Mouse (Mus musculus) forebrain, postnatal 0 days (tissue): ENCODE data around the gene Trpv4. TPM values are rescaled to one million over a fixed set of nuclear protein-coding genes. Genes with fewer than 3 reads are reported as not detected.

ENCODE experiments used
- ATAC-seq: fragments of 200-750 bp; cut with Nextera tagmentation; 2 replicates; pipeline ENCODE4 v1.8.0; 2017; ENCODE audit warnings: mild to moderate bottlenecking, moderate library complexity
- DNase-seq: peaks from one replicate; pipeline ENCODE4 v3.0.0-alpha.2; 2015
- H3K27ac ChIP-seq: fragments of 300-500 bp; sonication (generic); 2 replicates; pipeline ENCODE4 v1.5.1; 2014; ENCODE audit warnings: low read depth, mild to moderate bottlenecking, antibody characterized with exemption, low read length, moderate library complexity, mixed read lengths
- H3K27me3 ChIP-seq: fragments of 300-500 bp; sonication (generic); 2 replicates; pipeline ENCODE4 v1.6.1; 2014; ENCODE audit warnings: mild to moderate bottlenecking, low read length, mixed read lengths; ENCODE audit not compliant: insufficient read depth
- H3K36me3 ChIP-seq: fragments of 300-500 bp; sonication (generic); 2 replicates; pipeline ENCODE4 v1.6.1; 2014; ENCODE audit warnings: mild to moderate bottlenecking, moderate library complexity; ENCODE audit not compliant: insufficient read depth
- H3K4me1 ChIP-seq: fragments of 300-500 bp; sonication (generic); 2 replicates; pipeline ENCODE4 v1.6.1; 2014; ENCODE audit warnings: antibody characterized with exemption; ENCODE audit not compliant: insufficient read depth
- H3K4me2 ChIP-seq: fragments of 300-500 bp; sonication (generic); 2 replicates; pipeline ENCODE4 v1.6.1; 2014; ENCODE audit warnings: low read depth, mild to moderate bottlenecking, moderate library complexity
- H3K4me3 ChIP-seq: fragments of 300-500 bp; sonication (generic); 2 replicates; pipeline ENCODE4 v1.5.1; 2014; ENCODE audit warnings: low read depth, low read length, mixed read lengths
- H3K9ac ChIP-seq: fragments of 300-500 bp; sonication (generic); 2 replicates; pipeline ENCODE4 v1.6.1; 2014; ENCODE audit warnings: mild to moderate bottlenecking
- H3K9me3 ChIP-seq: fragments of 300-500 bp; sonication (generic); 2 replicates; pipeline ENCODE4 v1.6.1; 2016; ENCODE audit warnings: low read length
- CTCF ChIP-seq: sonication (generic); IDR thresholded peaks from 2 replicates; pipeline ENCODE4 v1.5.1; 2016; ENCODE audit warnings: antibody characterized with exemption, control low read depth, low read depth
- WGBS: fragments of 180-500 bp; shearing (Covaris S2); extraction: QIAGEN DNeasy Blood & Tissue Kit; methylation state at CpG from one replicate; pipeline ENCODE4 v1.1.7; 2014; 5-methylcytosine and 5-hydroxymethylcytosine counted together
- polyA plus RNA-seq: library from polyadenylated mRNA; unstranded; fragments of >200 nt; fragmentation: Nextera tagmentation; extraction: Ambion mirVana; gene quantifications from 2 replicates; pipeline ENCODE4 v1.2.1, GENCODE M21; 2015
- total RNA-seq: library from RNA; depleted of rRNA; stranded (reverse); fragments of >200 nt; gene quantifications from 2 replicates; pipeline ENCODE4 v1.2.3, GENCODE M21; 2014

Trpv4 gene
- total and polyA plus RNA-seq, 2 experiments from 2014 or later: 0.81 to 2.4 TPM

DNA sequence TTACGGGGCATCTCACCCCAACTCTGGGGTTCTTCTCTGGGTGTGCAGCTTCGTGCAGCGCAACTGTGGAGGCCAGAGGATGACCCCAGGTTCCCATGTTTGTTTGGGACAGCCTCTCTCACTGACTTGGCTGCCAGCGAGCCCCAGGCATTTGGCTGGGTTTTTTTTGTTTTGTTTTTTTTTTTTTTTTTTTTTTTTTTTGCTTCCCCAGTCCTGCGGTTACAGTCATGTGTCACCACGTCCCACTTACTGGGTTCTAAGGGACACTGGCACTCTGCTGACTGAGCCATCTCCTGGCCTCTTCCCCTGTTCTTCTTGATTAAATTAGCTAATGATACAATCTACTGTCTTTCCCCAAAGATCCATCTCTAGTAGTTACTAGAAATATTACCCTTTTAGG, 60.6 kb downstream of the Trpv4 start:
- Histone ChIP-seq H3K4me3 (no peak overlapping the region), H3K9me3 (no peaks in the 10 kb centered on the region), H3K4me2 (no peak overlapping the region), H3K27ac (no peak overlapping the region), H3K9ac (no peak overlapping the region), H3K4me1 (peaks cover 8% of the 10 kb centered on the region; the same call in 1 of the 2 replicates), H3K36me3 (no peaks in the 10 kb centered on the region), H3K27me3 (peaks cover 5% of the 10 kb centered on the region; the same call in 1 of the 2 replicates)
- WGBS: 49% methylated on average over 6 of the region's 6 CpGs
- ATAC-seq: no peak
- no peak for TF ChIP-seq CTCF
- DNase-seq: no peak

- Histone ChIP-seq H3K4me2 (no peak overlapping the region), H3K9me3 (no peaks in the 10 kb centered on the region), H3K27me3 (peaks cover 5% of the 10 kb centered on the region; the same call in 1 of the 2 replicates), H3K4me3 (no peak overlapping the region), H3K36me3 (no peaks in the 10 kb centered on the region), H3K4me1 (peaks cover 8% of the 10 kb centered on the region), H3K9ac (no peak overlapping the region), H3K27ac (no peak overlapping the region)
- WGBS: 39% methylated on average over 8 of the region's 8 CpGs
- ATAC-seq (no peak), DNase-seq (no peak)
- no peak for TF ChIP-seq CTCF
Measured at GRCm38 (mm10) chr5:114597222-114597621, 61.0 kb downstream of the Trpv4 start.

GRCm38 (mm10) chr5:114596604-114597003, 61.6 kb downstream of the Trpv4 start:
- DNase-seq (no peak), ATAC-seq (0 out of 2 replicates have a peak, but pooled peaks have one; percentile 16)
- Histone ChIP-seq H3K4me1 (peaks cover 8% of the 10 kb centered on the region), H3K27ac (no peak overlapping the region), H3K27me3 (peaks cover 5% of the 10 kb centered on the region; the same call in 1 of the 2 replicates), H3K9ac (no peak overlapping the region), H3K4me2 (no peak overlapping the region), H3K9me3 (no peaks in the 10 kb centered on the region), H3K36me3 (no peaks in the 10 kb centered on the region), H3K4me3 (no peak overlapping the region)
- 42% methylated on average over 10 of the region's 10 CpGs for WGBS
- TF ChIP-seq CTCF: no peak

- no peaks in the 10 kb centered on the region for H3K9me3 ChIP-seq
- peaks cover 5% of the 10 kb centered on the region; the same call in 1 of the 2 replicates for H3K27me3 ChIP-seq
- peaks cover 8% of the 10 kb centered on the region for H3K4me1 ChIP-seq
- H3K4me3 ChIP-seq: no peak overlapping the region
- ATAC-seq (no peak), DNase-seq (no peak)
- no peak overlapping the region for H3K27ac ChIP-seq
- H3K9ac ChIP-seq: no peak overlapping the region
- WGBS: 85% methylated on average over 15 of the region's 15 CpGs
- H3K4me2 ChIP-seq: no peak overlapping the region
- no peaks in the 10 kb centered on the region for H3K36me3 ChIP-seq
- TF ChIP-seq CTCF: no peak
Measured at GRCm38 (mm10) chr5:114594741-114595241, 63.4 kb downstream of the Trpv4 start.

DNA sequence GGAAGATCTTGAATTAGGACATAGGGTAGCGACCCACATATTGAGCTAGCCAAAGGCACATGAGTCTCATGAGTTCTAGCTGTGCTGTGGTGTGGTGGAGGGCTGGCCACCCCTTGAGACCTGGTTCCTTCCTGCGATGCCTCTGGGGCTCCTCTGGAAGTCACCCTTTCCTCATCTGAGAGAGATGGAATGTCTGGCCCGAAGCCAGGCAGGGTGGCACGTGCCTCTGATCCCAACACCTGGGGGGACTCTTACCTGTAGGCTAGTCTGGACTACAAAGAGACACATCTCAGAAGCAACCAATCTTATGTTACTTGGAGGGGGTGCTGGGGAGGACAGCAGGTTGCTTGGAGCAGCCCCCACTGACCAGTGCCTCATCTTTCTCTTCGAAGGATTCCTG, 64.3 kb downstream of the Trpv4 start:
- no peak overlapping the region for H3K9ac ChIP-seq
- H3K36me3 ChIP-seq: no peaks in the 10 kb centered on the region
- no peak for ATAC-seq
- no peak overlapping the region for H3K4me2 ChIP-seq
- DNase-seq: no peak
- H3K9me3 ChIP-seq: no peaks in the 10 kb centered on the region
- no peak overlapping the region for H3K4me3 ChIP-seq
- H3K27me3 ChIP-seq: peaks cover 5% of the 10 kb centered on the region; the same call in 1 of the 2 replicates
- no peak for TF ChIP-seq CTCF
- 83% methylated on average over 5 of the region's 5 CpGs for WGBS
- peak overlapping the region; percentile 50; the same call in 1 of the 2 replicates for H3K27ac ChIP-seq
- H3K4me1 ChIP-seq: peaks cover 8% of the 10 kb centered on the region

DNA sequence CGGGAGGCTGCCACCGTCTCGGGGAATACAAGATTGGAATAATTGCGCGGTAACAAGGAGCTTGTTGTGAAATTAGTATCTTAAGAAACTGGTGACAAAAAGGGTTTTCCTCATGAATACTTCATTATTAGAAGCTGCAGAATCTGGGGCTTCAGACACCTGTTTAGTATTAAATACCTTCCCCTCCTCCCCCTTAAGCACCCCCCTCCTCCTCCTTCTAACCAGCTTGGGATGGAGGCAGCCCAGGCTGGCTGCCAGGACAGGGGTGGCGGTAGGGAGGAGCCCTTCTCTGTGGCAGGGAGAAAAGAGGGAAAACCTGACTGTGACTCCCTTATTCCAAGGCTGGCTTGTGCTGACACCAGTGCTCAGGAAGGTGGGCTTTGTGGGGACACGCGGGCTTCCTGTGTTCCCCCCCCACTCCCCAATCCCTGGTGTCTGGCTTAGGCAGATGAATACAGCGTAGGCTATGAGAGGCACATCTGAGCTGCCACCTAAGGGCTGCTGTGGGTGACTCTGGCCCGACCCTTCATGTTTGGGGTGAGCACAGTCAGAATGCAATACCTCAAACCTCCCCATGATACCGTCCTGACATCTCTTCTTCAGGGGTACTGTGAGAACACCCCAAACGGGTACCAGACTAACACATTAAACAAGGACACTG, 64.9 kb downstream of the Trpv4 start:
- DNase-seq: no peak
- no peaks in the 10 kb centered on the region for H3K36me3 ChIP-seq
- no peak overlapping the region for H3K4me3 ChIP-seq
- H3K4me2 ChIP-seq: no peak overlapping the region
- no peaks in the 10 kb centered on the region for H3K9me3 ChIP-seq
- 29% methylated on average over 12 of the region's 12 CpGs for WGBS
- H3K4me1 ChIP-seq: peaks cover 8% of the 10 kb centered on the region
- no peak overlapping the region for H3K9ac ChIP-seq
- no peak for TF ChIP-seq CTCF
- H3K27me3 ChIP-seq: peaks cover 12% of the 10 kb centered on the region
- peak; percentile 66; the same call in 1 of the 2 replicates for ATAC-seq
- H3K27ac ChIP-seq: peak overlapping the region; percentile 50; the same call in 1 of the 2 replicates

GRCm38 (mm10) chr5:114592463-114593160, 65.6 kb downstream of the Trpv4 start:
- H3K36me3 ChIP-seq: no peaks in the 10 kb centered on the region
- H3K4me1 ChIP-seq: peaks cover 8% of the 10 kb centered on the region
- H3K27me3 ChIP-seq: peaks cover 12% of the 10 kb centered on the region
- 30% methylated on average over 19 of the region's 19 CpGs for WGBS
- no peak overlapping the region for H3K4me2 ChIP-seq
- ATAC-seq: peak; percentile 42; the same call in 1 of the 2 replicates
- no peak for DNase-seq
- TF ChIP-seq CTCF: no peak
- no peaks in the 10 kb centered on the region for H3K9me3 ChIP-seq
- no peak overlapping the region for H3K9ac ChIP-seq
- 0 out of 2 replicates have a peak overlapping the region, but pooled peaks have one; percentile 50 for H3K27ac ChIP-seq
- H3K4me3 ChIP-seq: no peak overlapping the region
